Mouse (Mus musculus): Measurements from ENCODE around the gene E030018B13Rik. TPM values are rescaled to one million over a fixed set of nuclear protein-coding genes. Genes with fewer than 3 reads are reported as not detected.
A peak's percentile ranks its signal among the peaks of the same experiment; 100 is the strongest.

E030018B13Rik gene
- total and polyA plus RNA-seq, 2 experiments from 2014 or later: 0.15 TPM; not detected in 1

DNA sequence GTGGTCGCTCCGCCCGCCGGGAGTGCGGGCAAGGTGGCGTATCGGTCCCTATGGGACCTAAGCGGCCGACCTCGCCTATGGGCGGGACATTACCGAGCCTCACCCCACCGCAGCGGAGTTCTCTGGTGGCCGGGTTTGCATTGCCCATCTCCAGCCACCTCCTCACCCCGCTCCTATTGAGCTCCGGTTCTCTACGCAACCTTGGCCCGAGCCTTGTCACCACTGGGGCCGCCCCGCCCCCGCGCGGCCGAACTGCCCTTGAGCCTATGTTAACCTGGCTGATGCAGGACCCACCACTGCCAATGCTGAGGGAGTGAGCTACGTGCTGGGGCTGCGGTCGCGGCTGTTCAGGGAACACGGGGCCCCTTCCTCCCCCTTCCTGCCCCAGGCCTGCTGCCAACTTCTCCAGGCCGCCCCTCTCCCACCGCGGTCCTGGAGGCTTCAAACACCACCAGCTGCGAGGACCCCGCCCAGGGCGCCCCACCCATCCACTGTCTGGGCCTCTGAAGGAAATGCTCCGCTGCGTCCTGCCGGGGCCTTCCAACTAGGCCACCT, 22.8 kb downstream of the E030018B13Rik start:
- H3K27ac ChIP-seq (ENCODE audit: low read depth): peak overlapping the region; percentile 99
- TF ChIP-seq CTCF (IDR thresholded peaks at IDR 0.05; ENCODE audit: low read depth) (0 out of 2 replicates have a peak, but pooled peaks have one; percentile 22), EP300 (IDR thresholded peaks at IDR 0.05; ENCODE audit: low read depth) (peak; percentile 52; the same call in 1 of the 2 replicates)
- peak; percentile 70 for DNase-seq (ENCODE audit: low spot score)
- H3K4me2 ChIP-seq (ENCODE audit: low read depth, low read length): peak overlapping the region; percentile 82
- peak overlapping the region; percentile 72 for H3K9ac ChIP-seq (replicated peaks; ENCODE audit: low read depth, low read length)
- H3K4me1 ChIP-seq (ENCODE audit: control insufficient read depth, insufficient read depth): peaks cover 25% of the 10 kb centered on the region
- no peaks in the 10 kb centered on the region for H3K27me3 ChIP-seq (ENCODE audit: control insufficient read depth, insufficient read depth, low read length)
- ATAC-seq (ENCODE audit: insufficient read depth, low read depth): peak; percentile 47
- H3K36me3 ChIP-seq (replicated peaks; ENCODE audit: control insufficient read depth, insufficient read depth, low read length): no peaks in the 10 kb centered on the region
- H3K9me3 ChIP-seq (replicated peaks; ENCODE audit: control insufficient read depth, low read length): no peaks in the 10 kb centered on the region
- H3K4me3 ChIP-seq (ENCODE audit: low read depth, low read length): peak overlapping the region; percentile 98
- under 1% methylated on average over 39 of the region's 39 CpGs for WGBS

DNA sequence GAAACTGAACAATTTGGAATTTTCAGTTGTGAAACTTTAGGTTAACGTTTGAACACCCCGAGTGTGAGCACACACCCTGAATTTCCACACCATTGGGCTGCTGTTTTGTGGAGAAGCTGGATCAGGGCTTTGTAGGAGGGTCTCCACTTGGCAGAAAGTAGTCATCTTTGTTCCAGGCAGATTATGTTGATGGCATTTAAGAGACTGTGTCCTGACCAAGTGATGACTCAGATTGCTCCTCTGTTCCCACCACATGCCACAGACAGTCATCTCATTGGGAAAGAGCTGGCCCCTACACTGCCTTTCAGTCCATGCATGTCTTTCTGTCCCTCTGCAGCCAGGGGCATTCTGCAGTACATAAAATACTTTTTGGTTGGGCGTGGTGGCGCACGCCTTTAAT, 23.7 kb downstream of the E030018B13Rik start:
- no peaks in the 10 kb centered on the region for H3K9me3 ChIP-seq (replicated peaks; ENCODE audit: control insufficient read depth, low read length)
- H3K4me3 ChIP-seq (ENCODE audit: low read depth, low read length): no peak overlapping the region
- no peak overlapping the region for H3K9ac ChIP-seq (replicated peaks; ENCODE audit: low read depth, low read length)
- 88% methylated on average over 5 of the region's 5 CpGs for WGBS
- TF ChIP-seq CTCF (IDR thresholded peaks at IDR 0.05; ENCODE audit: low read depth) (no peak), EP300 (IDR thresholded peaks at IDR 0.05; ENCODE audit: low read depth) (no peak)
- peaks cover 16% of the 10 kb centered on the region for H3K4me1 ChIP-seq (ENCODE audit: control insufficient read depth, insufficient read depth)
- H3K27me3 ChIP-seq (ENCODE audit: control insufficient read depth, insufficient read depth, low read length): no peaks in the 10 kb centered on the region
- H3K4me2 ChIP-seq (ENCODE audit: low read depth, low read length): no peak overlapping the region
- no peak for DNase-seq (ENCODE audit: low spot score)
- H3K36me3 ChIP-seq (replicated peaks; ENCODE audit: control insufficient read depth, insufficient read depth, low read length): no peaks in the 10 kb centered on the region
- no peak for ATAC-seq (ENCODE audit: insufficient read depth, low read depth)
- H3K27ac ChIP-seq (ENCODE audit: low read depth): peak overlapping the region; percentile 99

- H3K4me2 ChIP-seq (ENCODE audit: low read depth, low read length): no peak overlapping the region
- H3K4me3 ChIP-seq (ENCODE audit: low read depth, low read length): no peak overlapping the region
- no peak overlapping the region for H3K9ac ChIP-seq (replicated peaks; ENCODE audit: low read depth, low read length)
- 85% methylated on average over 3 of the region's 3 CpGs for WGBS
- TF ChIP-seq EP300 (IDR thresholded peaks at IDR 0.05; ENCODE audit: low read depth): no peak
- TF ChIP-seq CTCF (IDR thresholded peaks at IDR 0.05; ENCODE audit: low read depth): no peak
- DNase-seq (ENCODE audit: low spot score) (no peak), ATAC-seq (ENCODE audit: insufficient read depth, low read depth) (no peak)
- H3K9me3 ChIP-seq (replicated peaks; ENCODE audit: control insufficient read depth, low read length): no peaks in the 10 kb centered on the region
- peaks cover 10% of the 10 kb centered on the region for H3K4me1 ChIP-seq (ENCODE audit: control insufficient read depth, insufficient read depth)
- H3K36me3 ChIP-seq (replicated peaks; ENCODE audit: control insufficient read depth, insufficient read depth, low read length): no peaks in the 10 kb centered on the region
- no peak overlapping the region for H3K27ac ChIP-seq (ENCODE audit: low read depth)
- no peaks in the 10 kb centered on the region for H3K27me3 ChIP-seq (ENCODE audit: control insufficient read depth, insufficient read depth, low read length)
These were observed 24.4 kb downstream of the E030018B13Rik start for GRCm38 (mm10) chr7:63941050-63941449.

- TF ChIP-seq EP300 (IDR thresholded peaks at IDR 0.05; ENCODE audit: low read depth) (no peak), CTCF (IDR thresholded peaks at IDR 0.05; ENCODE audit: low read depth) (no peak)
- no peak for DNase-seq (ENCODE audit: low spot score)
- Histone ChIP-seq H3K36me3 (replicated peaks; ENCODE audit: control insufficient read depth, insufficient read depth, low read length) (no peaks in the 10 kb centered on the region), H3K27ac (ENCODE audit: low read depth) (no peak overlapping the region), H3K9ac (replicated peaks; ENCODE audit: low read depth, low read length) (no peak overlapping the region), H3K9me3 (replicated peaks; ENCODE audit: control insufficient read depth, low read length) (no peaks in the 10 kb centered on the region), H3K27me3 (ENCODE audit: control insufficient read depth, insufficient read depth, low read length) (no peaks in the 10 kb centered on the region), H3K4me3 (ENCODE audit: low read depth, low read length) (no peak overlapping the region), H3K4me2 (ENCODE audit: low read depth, low read length) (no peak overlapping the region), H3K4me1 (ENCODE audit: control insufficient read depth, insufficient read depth) (peaks cover 10% of the 10 kb centered on the region)
- no peak for ATAC-seq (ENCODE audit: insufficient read depth, low read depth)
- WGBS: 65% methylated on average over 4 of the region's 4 CpGs
These were observed 24.8 kb downstream of the E030018B13Rik start for GRCm38 (mm10) chr7:63941501-63941900.

DNA sequence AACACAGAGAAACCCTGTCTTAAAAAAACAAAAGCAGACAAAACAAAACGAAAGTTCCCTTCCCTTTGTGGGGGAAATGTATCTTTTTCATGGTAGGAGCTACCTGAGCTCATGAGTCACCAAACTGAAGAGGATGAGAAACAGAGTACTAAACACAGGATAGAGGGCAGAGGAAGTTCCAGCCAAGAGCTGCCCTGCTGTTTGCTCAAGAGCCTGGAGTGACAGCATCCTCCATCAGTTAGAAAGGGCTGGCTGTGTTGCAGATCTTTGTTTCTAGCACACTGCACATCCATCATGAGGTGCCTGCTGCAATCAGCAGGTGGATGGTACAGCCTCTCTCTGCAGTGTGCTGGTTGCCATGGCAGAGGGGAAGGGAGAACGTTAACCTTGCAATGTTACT, 27.3 kb downstream of the E030018B13Rik start:
- H3K4me1 ChIP-seq (ENCODE audit: control insufficient read depth, insufficient read depth): peaks cover 10% of the 10 kb centered on the region

More for the DNA sequence above, 27.3 kb downstream of the E030018B13Rik start:
- H3K9me3 ChIP-seq (replicated peaks; ENCODE audit: control insufficient read depth, low read length): no peaks in the 10 kb centered on the region
- no peaks in the 10 kb centered on the region for H3K27me3 ChIP-seq (ENCODE audit: control insufficient read depth, insufficient read depth, low read length)
- no peak overlapping the region for H3K27ac ChIP-seq (ENCODE audit: low read depth)
- no peak for DNase-seq (ENCODE audit: low spot score)
- no peaks in the 10 kb centered on the region for H3K36me3 ChIP-seq (replicated peaks; ENCODE audit: control insufficient read depth, insufficient read depth, low read length)
- no peak overlapping the region for H3K4me3 ChIP-seq (ENCODE audit: low read depth, low read length)
- no peak for TF ChIP-seq CTCF (IDR thresholded peaks at IDR 0.05; ENCODE audit: low read depth)
- TF ChIP-seq EP300 (IDR thresholded peaks at IDR 0.05; ENCODE audit: low read depth): no peak
- no peak for ATAC-seq (ENCODE audit: insufficient read depth, low read depth)
- 31% methylated on average over 2 of the region's 2 CpGs for WGBS
- H3K4me2 ChIP-seq (ENCODE audit: low read depth, low read length): no peak overlapping the region
- no peak overlapping the region for H3K9ac ChIP-seq (replicated peaks; ENCODE audit: low read depth, low read length)
